Mouse (Mus musculus) MEL (cell line): ENCODE measurements at regions not wholly inside any gene's neighbourhood (a gene's known extent, or its start where the extent isn't known, plus 50 kb on each side); places are given as distances from the start of the nearest gene placed in this dataset.

Experiments used
- CHD2 ChIP-seq: IDR thresholded peaks from 2 replicates; pipeline ENCODE4 v1.6.1; 2011; ENCODE audit warnings: low read length, improper control_type of control experiment
- CTCF ChIP-seq, 3 experiments: IDR thresholded peaks in 2 of 3; conservative IDR thresholded peaks in 1 of 3; 2 replicates each; pipeline ENCODE4 v1.5.1; 2011 to 2012; ENCODE audit warnings: low read length in 3 of 3, low read depth in 2 of 3, mild to moderate bottlenecking in 2 of 3, improper control_type of control experiment in 1 of 3, inconsistent platforms in 1 of 3, mixed read lengths in 1 of 3, moderate library complexity in 1 of 3; ENCODE audit not compliant: control insufficient read depth in 1 of 3, insufficient read depth in 1 of 3, poor library complexity in 1 of 3, severe bottlenecking in 1 of 3
- GATA1 ChIP-seq: IDR thresholded peaks from 2 replicates; pipeline ENCODE4 v1.6.1; 2011; ENCODE audit warnings: low read depth, low read length, improper control_type of control experiment
- MAX ChIP-seq: IDR thresholded peaks from 2 replicates; pipeline ENCODE4 v1.6.1; 2011; ENCODE audit warnings: low read length, improper control_type of control experiment
- MAZ ChIP-seq: IDR thresholded peaks from 2 replicates; pipeline ENCODE4 v1.6.1; 2012; ENCODE audit warnings: low read depth, mild to moderate bottlenecking, inconsistent platforms, low read length, improper control_type of control experiment
- MYC ChIP-seq: IDR thresholded peaks from 2 replicates; pipeline ENCODE4 v1.6.1; 2011; ENCODE audit warnings: low read depth, mild to moderate bottlenecking, low read length, improper control_type of control experiment, moderate library complexity
- NRF1 ChIP-seq: IDR thresholded peaks from 2 replicates; pipeline ENCODE4 v1.6.1; 2014; ENCODE audit warnings: low read depth, mild to moderate bottlenecking, inconsistent platforms, low read length, improper control_type of control experiment, moderate library complexity; ENCODE audit not compliant: poor library complexity, insufficient read depth, severe bottlenecking
- POLR2A ChIP-seq, 2 experiments: IDR thresholded peaks; 2 replicates each; pipeline ENCODE4 v1.6.1; 2011 to 2012; ENCODE audit warnings: low read length in 2 of 2, mild to moderate bottlenecking in 2 of 2, control low read depth in 1 of 2, improper control_type of control experiment in 1 of 2, low read depth in 1 of 2, moderate library complexity in 1 of 2; ENCODE audit not compliant: control insufficient read depth in 1 of 2, insufficient read depth in 1 of 2, poor library complexity in 1 of 2
- POLR2AphosphoS5 ChIP-seq: IDR thresholded peaks from 2 replicates; pipeline ENCODE4 v1.6.1; 2012; ENCODE audit warnings: low read depth, borderline replicate concordance, mild to moderate bottlenecking, inconsistent platforms, low read length, moderate library complexity, mixed read lengths
- RCOR1 ChIP-seq: IDR thresholded peaks from 2 replicates; pipeline ENCODE4 v1.6.1; 2012; ENCODE audit warnings: low read depth, mild to moderate bottlenecking, inconsistent platforms, low read length, improper control_type of control experiment
- SMC3 ChIP-seq: IDR thresholded peaks from 2 replicates; pipeline ENCODE4 v1.6.1; 2011; ENCODE audit warnings: low read depth, low read length, improper control_type of control experiment
- ZMIZ1 ChIP-seq: IDR thresholded peaks from 2 replicates; pipeline ENCODE4 v1.6.1; 2012; ENCODE audit warnings: low read depth, mild to moderate bottlenecking, inconsistent platforms, low read length, improper control_type of control experiment, moderate library complexity

DNA sequence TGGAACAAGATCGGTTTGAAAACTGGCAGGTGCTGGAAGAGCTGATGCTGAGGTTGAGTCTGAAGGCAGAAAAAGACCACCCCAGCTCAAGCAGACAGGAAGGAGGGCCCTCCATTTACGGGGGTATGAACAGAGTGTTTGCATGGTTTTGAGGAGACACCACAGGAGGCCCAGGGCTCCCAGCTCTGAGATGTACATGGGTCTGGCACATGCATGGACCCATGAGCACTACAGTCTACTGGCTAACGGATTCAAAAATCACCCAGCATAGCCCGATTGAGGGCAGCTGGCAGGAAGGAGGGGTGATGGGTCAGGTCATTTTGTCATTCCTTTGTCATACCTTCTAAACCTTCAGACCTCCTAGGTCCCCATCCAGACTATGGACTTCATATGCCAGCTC, 103.6 kb upstream of the Mvb12b start:
- TF ChIP-seq POLR2AphosphoS5 = no peak
- TF ChIP-seq SMC3 = no peak
- TF ChIP-seq CTCF (IDR thresholded peaks at IDR 0.05 in 2 of 3, conservative IDR thresholded peaks at IDR 0.05 in 1 of 3; ENCODE audit: control insufficient read depth in 1 of 3, insufficient read depth in 1 of 3, low read depth in 2 of 3, low read length in 3 of 3, poor library complexity in 1 of 3, severe bottlenecking in 1 of 3) = no peak
- no peak for TF ChIP-seq ZMIZ1
- no peak for TF ChIP-seq MAX
- TF ChIP-seq CHD2 = no peak
- TF ChIP-seq GATA1 = no peak
- TF ChIP-seq NRF1 = no peak
- TF ChIP-seq MYC = no peak
- TF ChIP-seq MAZ = no peak
- TF ChIP-seq RCOR1 = no peak
- TF ChIP-seq POLR2A (IDR thresholded peaks at IDR 0.05; ENCODE audit: control insufficient read depth in 1 of 2, insufficient read depth in 1 of 2, low read depth in 1 of 2, low read length in 2 of 2, poor library complexity in 1 of 2) = no peak
